Mouse (Mus musculus): ENCODE data around the gene Gm13539.

DNA sequence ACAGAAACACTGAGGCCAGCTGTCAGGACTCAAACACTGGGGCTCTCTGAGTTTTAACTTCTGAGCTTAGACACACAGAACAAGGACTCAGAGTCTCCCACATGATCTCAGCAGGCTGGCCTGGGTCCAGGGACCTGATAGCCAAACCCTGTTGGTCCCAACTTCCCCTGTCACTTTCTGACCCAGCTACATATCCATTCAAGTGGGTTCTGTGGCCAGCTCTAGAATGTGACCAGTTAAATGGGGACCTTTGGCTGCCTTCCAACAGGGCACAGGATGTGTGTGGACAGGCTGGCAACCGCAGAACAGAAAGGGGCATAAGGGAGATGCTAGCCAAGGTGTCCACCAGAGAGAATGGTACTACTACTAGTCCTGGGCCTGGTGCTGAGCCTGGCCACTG is 40.7 kb downstream of the Gm13539 start, which contains the start of gene Lcn9:
- no peak for TF ChIP-seq GATA1 (IDR thresholded peaks at IDR 0.05; ENCODE audit: borderline replicate concordance, low read length)
- TF ChIP-seq FLI1 (IDR thresholded peaks at IDR 0.05; ENCODE audit: low read length), result no peak

Measured in megakaryocyte, embryonic 14.5 days (primary cell).